Mouse (Mus musculus) skeletal muscle tissue, postnatal 0 days (tissue): ENCODE measurements around the gene Tex9. TPM values are rescaled to one million over a fixed set of nuclear protein-coding genes. Genes with fewer than 3 reads are reported as not detected.

Experiments used
- microRNA-seq, 2 experiments: library from miRNA; unstranded; fragments of <30 nt; microRNA quantifications; one replicate each; pipeline ENCODE4; 2016
- polyA plus RNA-seq: library from polyadenylated mRNA; unstranded; fragments of >200 nt; fragmentation: Nextera tagmentation; extraction: Ambion mirVana; gene quantifications from 2 replicates; pipeline ENCODE4 v1.2.1, GENCODE M21; 2015

The Tex9 gene
- 4.5 and 5.8 TPM in 2 replicates for polyA plus RNA-seq

DNA sequence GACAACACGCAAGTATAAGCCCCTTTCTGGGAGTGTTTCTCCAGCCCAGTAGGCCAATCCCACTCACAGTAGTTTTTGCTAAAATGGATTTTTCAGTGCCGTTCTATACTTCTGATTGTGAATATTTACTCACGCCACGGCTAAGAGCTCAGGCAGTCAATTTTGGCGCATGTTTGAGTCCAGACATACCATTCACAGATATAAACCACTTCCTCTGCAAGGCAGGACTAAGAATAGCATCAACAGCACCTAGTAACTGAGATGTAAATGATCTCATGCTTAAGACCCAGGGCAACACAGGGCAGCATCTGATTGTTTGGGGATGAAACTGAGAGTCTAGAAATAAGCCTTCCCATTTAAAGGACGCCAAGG, at the start of gene Tex9:
Gene Tex9, minus strand, starts transcription at position 19 of the 372 bp plus-strand sequence.

DNA sequence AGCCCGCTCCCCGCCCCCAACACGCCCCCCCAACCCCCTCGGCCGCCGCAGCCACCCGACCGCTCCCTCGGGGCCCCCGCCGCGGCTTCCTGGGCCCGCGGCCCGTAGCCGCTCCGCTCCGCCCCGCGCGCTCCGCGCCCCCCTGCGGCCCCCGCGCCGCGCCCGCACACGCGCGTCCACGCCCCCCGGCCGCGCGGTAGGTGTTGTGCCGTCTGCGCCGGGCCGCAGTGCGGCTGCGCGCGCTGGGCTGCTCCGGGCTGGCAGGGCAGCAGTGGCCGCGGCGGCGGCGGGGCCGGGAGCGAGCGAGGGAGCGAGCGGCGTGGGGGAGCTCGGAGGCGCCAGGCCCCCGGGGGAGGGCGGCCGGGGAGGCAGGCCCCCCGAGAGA, 40.0 kb upstream of the Tex9 start, which contains the start of gene Rfx7:
Gene Rfx7, plus strand, starts transcription at position 245 of the 385 bp plus-strand sequence.

DNA sequence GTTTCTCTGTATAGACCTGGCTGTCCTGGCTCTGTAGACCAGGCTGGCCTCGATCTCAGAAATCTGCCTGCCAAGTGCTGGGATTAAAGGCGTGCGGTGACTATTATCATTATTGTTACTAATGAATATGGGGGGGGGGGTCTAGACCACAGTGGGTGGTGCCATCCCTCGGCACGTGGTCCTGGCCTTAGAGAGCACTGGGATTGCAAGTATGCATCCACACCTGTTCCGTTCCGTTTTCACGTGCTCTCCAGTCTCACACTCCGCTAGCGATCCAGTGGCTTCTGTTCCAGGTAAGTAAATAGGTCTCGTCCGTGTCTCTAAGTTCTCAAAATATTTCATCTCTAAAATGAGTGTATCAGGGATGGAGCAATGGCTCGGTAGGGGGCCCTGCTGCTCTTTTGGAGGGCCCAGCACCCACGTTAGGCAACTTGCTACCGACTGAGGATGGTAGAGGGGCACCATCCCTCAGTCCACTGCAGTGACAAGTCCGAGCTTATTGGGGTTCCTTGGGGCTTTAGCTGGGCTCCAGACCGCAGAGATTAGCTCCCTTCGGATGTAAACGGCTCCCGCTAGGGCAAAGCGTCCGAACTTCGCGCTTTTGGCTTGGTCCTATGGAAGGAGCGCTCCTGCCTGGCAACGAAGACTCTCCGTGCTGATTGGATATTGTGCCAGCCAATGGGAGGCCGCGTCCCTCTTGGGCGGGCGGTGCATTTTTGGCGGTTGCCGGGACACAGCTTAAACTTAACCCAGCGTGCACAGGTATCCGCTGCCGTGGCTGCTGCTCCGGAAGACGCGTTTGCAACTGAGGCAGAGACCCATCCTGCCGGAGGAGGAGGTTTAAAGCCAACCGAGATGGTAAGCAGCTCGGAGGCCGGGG, 54.0 kb downstream of the Tex9 start, which contains the start of gene Mns1:
Gene Mns1, plus strand, starts transcription at position 190 of the 880 bp plus-strand sequence.

Small RNAs within 50 kb of the gene (microRNA-seq; reads per million reads assigned to microRNA genes)
- gene Gm28010, result 0 reads per million in 2 experiments

Other genes starting within 250 kb of the Tex9 start
- gene Zfp280d, start 217.4 kb downstream of the Tex9 start, polyA plus RNA-seq, result 13.8 and 15.1 TPM in 2 replicates
- gene Mns1, start 54.2 kb downstream of the Tex9 start, polyA plus RNA-seq, result 4.2 and 6.0 TPM in 2 replicates
- 6.8 and 8.3 TPM in 2 replicates for gene Rfx7, start 40.0 kb upstream of the Tex9 start, polyA plus RNA-seq
- gene Nedd4, start 170.1 kb upstream of the Tex9 start, polyA plus RNA-seq, result 371 and 392 TPM in 2 replicates